Mouse (Mus musculus) lung, adult 2 months (tissue): ENCODE measurements around the gene Meis2.

Experiments
- CTCF ChIP-seq: fragments of 200-500 bp; IDR thresholded peaks from 2 replicates; pipeline ENCODE4 v1.5.1; 2011; ENCODE audit warnings: mild to moderate bottlenecking, low read length, control low read depth; ENCODE audit not compliant: insufficient read depth
- POLR2A ChIP-seq: fragments of 200-500 bp; IDR thresholded peaks from 2 replicates; pipeline ENCODE4 v1.6.1; 2011; ENCODE audit warnings: low read depth, mild to moderate bottlenecking, control low read depth, low read length, borderline replicate concordance; ENCODE audit errors: extremely low read depth

- TF ChIP-seq CTCF, result no peak
- TF ChIP-seq POLR2A, result no peak
Measured at GRCm38 (mm10) chr2:115890715-115891114, 174.9 kb downstream of the Meis2 start.
